Mouse (Mus musculus) lung, embryonic 16.5 days (tissue): ENCODE results near the gene Lrrc75b. TPM values are rescaled to one million over a fixed set of nuclear protein-coding genes. Genes with fewer than 3 reads are reported as not detected.

Experiments used
- ATAC-seq: fragments of 200-750 bp; cut with Nextera tagmentation; 2 replicates; pipeline ENCODE4 v1.8.0; 2017; ENCODE audit warnings: low read depth, mild to moderate bottlenecking, moderate library complexity
- H3K27ac ChIP-seq: fragments of 300-500 bp; sonication (generic); 2 replicates; pipeline ENCODE4 v1.5.1; 2014; ENCODE audit warnings: mild to moderate bottlenecking, control low read depth, low read length
- H3K27me3 ChIP-seq: fragments of 300-500 bp; sonication (generic); 2 replicates; pipeline ENCODE4 v1.6.1; 2014; ENCODE audit warnings: low read depth, low read length, mixed read lengths; ENCODE audit not compliant: control insufficient read depth, insufficient read depth
- H3K36me3 ChIP-seq: fragments of 300-500 bp; sonication (generic); 2 replicates; pipeline ENCODE4 v1.6.1; 2014; ENCODE audit warnings: low read length; ENCODE audit not compliant: control insufficient read depth, insufficient read depth
- H3K4me1 ChIP-seq: fragments of 300-500 bp; sonication (generic); replicated peaks from 2 replicates; pipeline ENCODE4 v1.6.1; 2014; ENCODE audit warnings: low read length, mixed read lengths; ENCODE audit not compliant: control insufficient read depth, insufficient read depth
- H3K4me2 ChIP-seq: fragments of 300-500 bp; sonication (generic); 2 replicates; pipeline ENCODE4 v1.6.1; 2014; ENCODE audit warnings: low read depth, low read length, control low read depth
- H3K4me3 ChIP-seq: fragments of 300-500 bp; sonication (generic); 2 replicates; pipeline ENCODE4 v1.5.1; 2014; ENCODE audit warnings: mild to moderate bottlenecking, low read length, control low read depth
- H3K9ac ChIP-seq: fragments of 300-500 bp; sonication (generic); 2 replicates; pipeline ENCODE4 v1.6.1; 2014; ENCODE audit warnings: low read length, control low read depth
- H3K9me3 ChIP-seq: fragments of 300-500 bp; sonication (generic); 2 replicates; pipeline ENCODE4 v1.6.1; 2016; ENCODE audit warnings: low read length; ENCODE audit not compliant: control insufficient read depth
- WGBS: fragments of 180-500 bp; shearing (Covaris S2); extraction: QIAGEN DNeasy Blood & Tissue Kit; methylation state at CpG from one replicate; pipeline ENCODE4 v1.1.7; 2014; 5-methylcytosine and 5-hydroxymethylcytosine counted together
- polyA plus RNA-seq: library from polyadenylated mRNA; unstranded; fragments of >200 nt; fragmentation: Nextera tagmentation; extraction: Ambion mirVana; gene quantifications from 2 replicates; pipeline ENCODE4 v1.2.1, GENCODE M21; 2015

Lrrc75b gene
- polyA plus RNA-seq, 1 experiment from 2014 or later: 1.7 TPM

- peaks cover 16% of the 10 kb centered on the region for H3K27me3 ChIP-seq
- H3K4me2 ChIP-seq: no peak overlapping the region
- H3K27ac ChIP-seq: no peak overlapping the region
- no peaks in the 10 kb centered on the region for H3K9me3 ChIP-seq
- 82% methylated on average over 12 of the region's 12 CpGs for WGBS
- H3K9ac ChIP-seq: no peak overlapping the region
- no peaks in the 10 kb centered on the region for H3K36me3 ChIP-seq
- ATAC-seq: no peak
- H3K4me1 ChIP-seq: peaks cover 5% of the 10 kb centered on the region; the same call in 1 of the 2 replicates
- no peak overlapping the region for H3K4me3 ChIP-seq
These were observed 4.6 kb upstream of the Lrrc75b start for GRCm38 (mm10) chr10:75564687-75565265.

- WGBS: 76% methylated on average over 8 of the region's 8 CpGs
These were observed 2.5 kb upstream of the Lrrc75b start for GRCm38 (mm10) chr10:75562596-75562995.

GRCm38 (mm10) chr10:75561071-75561654 lies 1.0 kb upstream of the Lrrc75b start, which contains the start of gene Ggt1:
Ggt1 (plus strand) TSS chr10:75561604.
- no peaks in the 10 kb centered on the region for H3K9me3 ChIP-seq
- H3K4me2 ChIP-seq: no peak within 1 kb of the TSS; the same call in 1 of the 2 replicates
- no peaks in the 10 kb centered on the region for H3K36me3 ChIP-seq
- peaks cover 14% of the 10 kb centered on the region; the same call in 1 of the 2 replicates for H3K4me1 ChIP-seq
- H3K9ac ChIP-seq: peak within 1 kb of the TSS; percentile 66; the same call in 1 of the 2 replicates
- ATAC-seq: no peak
- H3K4me3 ChIP-seq: no peak within 1 kb of the TSS
- peaks cover 22% of the 10 kb centered on the region for H3K27me3 ChIP-seq
- WGBS: 51% methylated on average over 10 of the region's 10 CpGs
- no peak within 1 kb of the TSS for H3K27ac ChIP-seq

More at GRCm38 (mm10) chr10:75562596-75562995, 2.5 kb upstream of the Lrrc75b start:
- Histone ChIP-seq H3K27ac (no peak overlapping the region), H3K9me3 (no peaks in the 10 kb centered on the region), H3K4me3 (no peak overlapping the region), H3K4me1 (peaks cover 13% of the 10 kb centered on the region; the same call in 1 of the 2 replicates), H3K4me2 (no peak overlapping the region), H3K36me3 (no peaks in the 10 kb centered on the region), H3K9ac (no peak overlapping the region), H3K27me3 (peaks cover 22% of the 10 kb centered on the region)
- ATAC-seq: no peak

- peak overlapping the region; percentile 66; the same call in 1 of the 2 replicates for H3K9ac ChIP-seq
- H3K4me3 ChIP-seq: peak overlapping the region; percentile 57
- no peaks in the 10 kb centered on the region for H3K36me3 ChIP-seq
- peaks cover 22% of the 10 kb centered on the region for H3K27me3 ChIP-seq
- peak overlapping the region; percentile 100 for H3K4me2 ChIP-seq
- H3K27ac ChIP-seq: no peak overlapping the region
- H3K9me3 ChIP-seq: no peaks in the 10 kb centered on the region
- peaks cover 18% of the 10 kb centered on the region for H3K4me1 ChIP-seq
- 10% methylated on average over 6 of the region's 6 CpGs for WGBS
- ATAC-seq: no peak
These were observed 394 bp upstream of the Lrrc75b start for GRCm38 (mm10) chr10:75560549-75560899.

- ATAC-seq: no peak
- Histone ChIP-seq H3K27me3 (peaks cover 22% of the 10 kb centered on the region), H3K4me1 (peaks cover 18% of the 10 kb centered on the region), H3K27ac (no peak overlapping the region), H3K36me3 (no peaks in the 10 kb centered on the region), H3K4me2 (peak overlapping the region; percentile 100), H3K4me3 (peak overlapping the region; percentile 57), H3K9me3 (no peaks in the 10 kb centered on the region), H3K9ac (0 out of 2 replicates have a peak overlapping the region, but pooled peaks have one; percentile 13)
- 6% methylated on average over 14 of the region's 14 CpGs for WGBS
These were observed 972 bp downstream of the Lrrc75b start for GRCm38 (mm10) chr10:75559041-75559675.

- Histone ChIP-seq H3K4me1 (peaks cover 18% of the 10 kb centered on the region), H3K4me2 (no peak overlapping the region), H3K36me3 (no peaks in the 10 kb centered on the region), H3K27me3 (peaks cover 22% of the 10 kb centered on the region), H3K9me3 (no peaks in the 10 kb centered on the region), H3K9ac (no peak overlapping the region), H3K27ac (no peak overlapping the region), H3K4me3 (no peak overlapping the region)
- ATAC-seq: no peak
- 44% methylated on average over 3 of the region's 3 CpGs for WGBS
These were observed 1.6 kb downstream of the Lrrc75b start for GRCm38 (mm10) chr10:75558515-75558914.

- WGBS: 33% methylated on average over 9 of the region's 9 CpGs
- Histone ChIP-seq H3K4me1 (peaks cover 18% of the 10 kb centered on the region), H3K4me2 (no peak overlapping the region), H3K9me3 (no peaks in the 10 kb centered on the region), H3K9ac (0 out of 2 replicates have a peak overlapping the region, but pooled peaks have one; percentile 25), H3K27ac (peak overlapping the region; percentile 58), H3K4me3 (no peak overlapping the region), H3K27me3 (peaks cover 19% of the 10 kb centered on the region), H3K36me3 (no peaks in the 10 kb centered on the region)
- peak; percentile 64 for ATAC-seq
These were observed 4.1 kb downstream of the Lrrc75b start for GRCm38 (mm10) chr10:75556026-75556425.

GRCm38 (mm10) chr10:75555557-75555956 lies 4.6 kb downstream of the Lrrc75b start:
- Histone ChIP-seq H3K4me3 (no peak overlapping the region), H3K27ac (peak overlapping the region; percentile 58; the same call in 1 of the 2 replicates), H3K4me2 (no peak overlapping the region), H3K9me3 (no peaks in the 10 kb centered on the region), H3K36me3 (no peaks in the 10 kb centered on the region), H3K4me1 (peaks cover 18% of the 10 kb centered on the region), H3K27me3 (peaks cover 14% of the 10 kb centered on the region), H3K9ac (no peak overlapping the region)
- ATAC-seq: no peak
- WGBS: 60% methylated on average over 6 of the region's 6 CpGs

- no peaks in the 10 kb centered on the region for H3K36me3 ChIP-seq
- WGBS: 92% methylated on average over 8 of the region's 8 CpGs
- ATAC-seq: no peak
- H3K4me3 ChIP-seq: no peak overlapping the region
- H3K4me1 ChIP-seq: peaks cover 6% of the 10 kb centered on the region
- H3K27me3 ChIP-seq: peaks cover 2% of the 10 kb centered on the region
- H3K9ac ChIP-seq: no peak overlapping the region
- H3K27ac ChIP-seq: no peak overlapping the region
- no peaks in the 10 kb centered on the region for H3K9me3 ChIP-seq
- no peak overlapping the region for H3K4me2 ChIP-seq
These were observed 6.0 kb downstream of the Lrrc75b start for GRCm38 (mm10) chr10:75554090-75554489.
